Mouse (Mus musculus): ENCODE data around the gene Sat1. TPM values are rescaled to one million over a fixed set of nuclear protein-coding genes. Genes with fewer than 3 reads are reported as not detected.

Gene Sat1
- total and polyA plus RNA-seq, 3 experiments = 35.0 to 270 (median 123) TPM

DNA sequence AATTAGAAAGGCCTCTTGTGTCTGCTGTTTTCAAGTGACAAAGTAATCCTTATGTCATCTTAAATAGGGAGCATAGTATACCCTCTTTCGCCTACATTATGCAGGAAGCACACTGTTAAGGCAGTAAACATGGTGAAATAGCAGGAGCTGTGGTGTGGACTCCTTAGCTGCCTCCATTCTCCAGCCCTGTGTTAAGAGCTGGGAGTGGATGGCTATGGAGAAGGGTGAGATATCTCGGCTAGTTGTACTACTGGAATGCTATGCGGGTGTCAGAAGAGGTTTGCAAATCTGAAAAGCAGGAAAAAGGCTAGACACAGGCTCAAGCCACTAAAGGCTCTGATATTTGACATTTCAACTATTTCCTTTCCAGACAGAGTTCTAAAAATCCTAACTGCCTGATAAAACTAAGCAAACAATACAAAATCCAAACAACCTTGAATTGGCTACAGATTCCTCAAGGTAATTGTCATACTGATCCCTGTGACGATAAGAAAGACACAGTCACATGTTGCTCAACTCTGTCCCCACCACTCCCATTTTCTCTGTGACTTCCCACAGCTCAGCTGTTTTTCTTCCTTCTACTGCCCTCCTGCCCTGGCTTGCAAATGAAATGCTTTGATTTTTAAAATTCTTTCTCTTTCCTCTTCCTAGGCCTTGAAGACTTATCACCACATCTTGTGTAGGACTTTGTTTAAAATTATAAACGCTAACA is 22.4 kb downstream of the Sat1 start:
- no peak for DNase-seq (ENCODE audit: low spot score)
- no peak overlapping the region for H3K4me3 ChIP-seq (ENCODE audit: low read depth, low read length)
- H3K36me3 ChIP-seq (replicated peaks) = no peaks in the 10 kb centered on the region
- no peaks in the 10 kb centered on the region for H3K27me3 ChIP-seq (ENCODE audit: insufficient read depth, low read length)
- H3K9me3 ChIP-seq (replicated peaks) = no peaks in the 10 kb centered on the region
- no peak for TF ChIP-seq GATA2 (IDR thresholded peaks at IDR 0.05; ENCODE audit: borderline replicate concordance, low read depth, low read length)
- TF ChIP-seq GATA1 (IDR thresholded peaks at IDR 0.05; ENCODE audit: borderline replicate concordance, low read length) = no peak
- no peak for TF ChIP-seq TAL1 (conservative IDR thresholded peaks at IDR 0.05; ENCODE audit: low read depth, low read length)
- TF ChIP-seq CTCF (IDR thresholded peaks at IDR 0.05; ENCODE audit: low read depth, low read length) = no peak
- TF ChIP-seq POLR2AphosphoS5 (IDR thresholded peaks at IDR 0.05; ENCODE audit: insufficient replicate concordance, low read depth, low read length) = no peak
- no peaks in the 10 kb centered on the region for H3K4me1 ChIP-seq (ENCODE audit: insufficient read depth, low read depth, low read length)
- ATAC-seq (ENCODE audit: extremely low read depth, insufficient number of reproducible peaks, low FRiP score, poor library complexity, severe bottlenecking) = no peak

DNA sequence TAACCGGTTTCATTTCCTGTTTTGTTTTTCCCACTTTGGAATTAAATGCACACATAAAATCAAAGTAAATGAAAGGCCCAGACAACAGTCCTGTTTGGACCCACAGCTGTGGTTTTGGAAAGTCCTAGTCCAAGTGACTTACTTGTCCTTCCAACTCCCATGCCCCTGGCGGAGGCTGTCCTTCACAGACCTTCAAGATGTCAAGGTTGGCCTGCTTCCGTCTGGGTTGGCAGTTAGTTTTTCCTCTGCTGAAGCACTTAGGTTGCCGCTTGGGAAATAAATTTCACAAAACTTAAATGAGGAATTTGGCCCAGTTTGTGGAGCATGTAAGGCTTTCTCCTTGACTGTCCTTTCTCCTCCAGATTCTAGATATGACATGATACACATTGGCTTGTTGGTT is 24.3 kb downstream of the Sat1 start:
- Histone ChIP-seq H3K27me3 (ENCODE audit: insufficient read depth, low read length) (no peaks in the 10 kb centered on the region), H3K36me3 (replicated peaks) (no peaks in the 10 kb centered on the region), H3K4me1 (ENCODE audit: insufficient read depth, low read depth, low read length) (no peaks in the 10 kb centered on the region), H3K4me3 (ENCODE audit: low read depth, low read length) (no peak overlapping the region), H3K9me3 (replicated peaks) (no peaks in the 10 kb centered on the region)
- ATAC-seq (ENCODE audit: extremely low read depth, insufficient number of reproducible peaks, low FRiP score, poor library complexity, severe bottlenecking) = no peak
- TF ChIP-seq CTCF (IDR thresholded peaks at IDR 0.05; ENCODE audit: low read depth, low read length) (no peak), TAL1 (conservative IDR thresholded peaks at IDR 0.05; ENCODE audit: low read depth, low read length) (no peak), GATA2 (IDR thresholded peaks at IDR 0.05; ENCODE audit: borderline replicate concordance, low read depth, low read length) (no peak), POLR2AphosphoS5 (IDR thresholded peaks at IDR 0.05; ENCODE audit: insufficient replicate concordance, low read depth, low read length) (no peak), GATA1 (IDR thresholded peaks at IDR 0.05; ENCODE audit: borderline replicate concordance, low read length) (no peak)
- DNase-seq (ENCODE audit: low spot score) = no peak

DNA sequence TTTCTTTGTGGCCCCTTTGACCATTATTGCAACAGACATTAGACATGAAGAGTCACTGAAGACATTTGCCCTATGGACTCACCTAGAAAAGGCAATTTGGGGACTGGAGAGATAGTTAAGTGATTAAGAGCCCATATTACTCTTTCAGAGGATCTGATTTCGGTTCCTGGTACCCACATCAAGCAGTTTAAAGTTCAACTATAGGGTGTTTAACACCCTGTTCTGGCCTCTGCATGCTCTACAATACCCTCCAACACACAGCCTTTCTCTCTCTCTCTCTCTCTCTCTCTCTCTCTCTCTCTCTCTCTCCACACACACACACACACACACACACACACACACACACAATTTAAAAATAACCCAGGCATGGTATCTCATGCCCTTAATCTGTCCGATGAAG is 38.6 kb downstream of the Sat1 start:
- TF ChIP-seq CTCF (IDR thresholded peaks at IDR 0.05; ENCODE audit: low read depth, low read length) (no peak), TAL1 (conservative IDR thresholded peaks at IDR 0.05; ENCODE audit: low read depth, low read length) (no peak), GATA2 (IDR thresholded peaks at IDR 0.05; ENCODE audit: borderline replicate concordance, low read depth, low read length) (no peak), POLR2AphosphoS5 (IDR thresholded peaks at IDR 0.05; ENCODE audit: insufficient replicate concordance, low read depth, low read length) (no peak), GATA1 (IDR thresholded peaks at IDR 0.05; ENCODE audit: borderline replicate concordance, low read length) (no peak)
- no peaks in the 10 kb centered on the region for H3K27me3 ChIP-seq (ENCODE audit: insufficient read depth, low read length)
- ATAC-seq (ENCODE audit: extremely low read depth, insufficient number of reproducible peaks, low FRiP score, poor library complexity, severe bottlenecking) (no peak), DNase-seq (ENCODE audit: low spot score) (no peak)
- no peak overlapping the region for H3K4me3 ChIP-seq (ENCODE audit: low read depth, low read length)
- no peaks in the 10 kb centered on the region for H3K9me3 ChIP-seq (replicated peaks)
- H3K36me3 ChIP-seq (replicated peaks) = no peaks in the 10 kb centered on the region
- no peaks in the 10 kb centered on the region for H3K4me1 ChIP-seq (ENCODE audit: insufficient read depth, low read depth, low read length)

DNA sequence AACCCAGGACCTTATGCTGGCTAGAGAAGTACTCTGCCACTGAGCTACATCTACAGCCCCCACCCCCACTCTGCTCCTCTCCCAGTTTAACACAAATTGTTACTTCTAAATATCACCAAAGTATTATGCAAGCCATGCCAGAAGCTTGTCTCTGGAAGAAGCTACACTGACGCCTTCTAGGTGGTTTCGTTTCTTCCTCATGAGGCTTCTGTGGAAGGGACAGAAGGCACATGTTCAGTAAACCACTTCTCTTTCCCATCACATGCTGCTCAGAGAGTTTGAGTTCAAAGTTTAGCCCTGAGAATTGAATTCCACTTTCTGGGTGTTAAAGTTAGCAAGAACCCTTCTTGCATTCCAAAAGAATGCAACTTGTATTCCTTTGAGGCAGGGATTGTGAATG is 39.0 kb downstream of the Sat1 start:
- no peak for DNase-seq (ENCODE audit: low spot score)
- Histone ChIP-seq H3K4me1 (ENCODE audit: insufficient read depth, low read depth, low read length) (no peaks in the 10 kb centered on the region), H3K36me3 (replicated peaks) (no peaks in the 10 kb centered on the region), H3K4me3 (ENCODE audit: low read depth, low read length) (no peak overlapping the region), H3K27me3 (ENCODE audit: insufficient read depth, low read length) (no peaks in the 10 kb centered on the region), H3K9me3 (replicated peaks) (no peaks in the 10 kb centered on the region)
- TF ChIP-seq POLR2AphosphoS5 (IDR thresholded peaks at IDR 0.05; ENCODE audit: insufficient replicate concordance, low read depth, low read length) (no peak), TAL1 (conservative IDR thresholded peaks at IDR 0.05; ENCODE audit: low read depth, low read length) (no peak), CTCF (IDR thresholded peaks at IDR 0.05; ENCODE audit: low read depth, low read length) (no peak), GATA2 (IDR thresholded peaks at IDR 0.05; ENCODE audit: borderline replicate concordance, low read depth, low read length) (no peak), GATA1 (IDR thresholded peaks at IDR 0.05; ENCODE audit: borderline replicate concordance, low read length) (no peak)
- no peak for ATAC-seq (ENCODE audit: extremely low read depth, insufficient number of reproducible peaks, low FRiP score, poor library complexity, severe bottlenecking)

DNA sequence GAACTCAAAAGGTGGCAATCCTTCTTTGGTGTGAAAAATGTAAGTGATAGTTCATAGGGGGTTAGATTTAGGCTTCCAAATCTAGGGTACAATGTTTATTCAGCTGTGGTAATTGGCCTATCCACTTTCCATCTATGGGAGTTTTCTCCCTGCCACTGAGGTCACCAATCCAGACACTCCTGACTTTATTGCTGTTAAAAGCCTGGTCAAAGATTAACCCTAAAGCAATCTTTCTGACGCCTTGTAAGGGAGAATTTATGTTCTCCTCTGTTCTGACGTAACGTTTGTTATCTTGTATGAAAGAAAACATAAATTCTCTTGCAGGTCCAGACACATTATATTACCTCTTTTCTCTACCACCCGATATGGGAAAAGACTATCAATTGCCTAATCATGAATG is 40.7 kb downstream of the Sat1 start:
- Histone ChIP-seq H3K4me1 (ENCODE audit: insufficient read depth, low read depth, low read length) (no peaks in the 10 kb centered on the region), H3K36me3 (replicated peaks) (no peaks in the 10 kb centered on the region), H3K4me3 (ENCODE audit: low read depth, low read length) (no peak overlapping the region), H3K27me3 (ENCODE audit: insufficient read depth, low read length) (no peaks in the 10 kb centered on the region), H3K9me3 (replicated peaks) (no peaks in the 10 kb centered on the region)
- DNase-seq (ENCODE audit: low spot score) (no peak), ATAC-seq (ENCODE audit: extremely low read depth, insufficient number of reproducible peaks, low FRiP score, poor library complexity, severe bottlenecking) (no peak)
- TF ChIP-seq CTCF (IDR thresholded peaks at IDR 0.05; ENCODE audit: low read depth, low read length) (no peak), GATA2 (IDR thresholded peaks at IDR 0.05; ENCODE audit: borderline replicate concordance, low read depth, low read length) (no peak), GATA1 (IDR thresholded peaks at IDR 0.05; ENCODE audit: borderline replicate concordance, low read length) (no peak), TAL1 (conservative IDR thresholded peaks at IDR 0.05; ENCODE audit: low read depth, low read length) (no peak), POLR2AphosphoS5 (IDR thresholded peaks at IDR 0.05; ENCODE audit: insufficient replicate concordance, low read depth, low read length) (no peak)

DNA sequence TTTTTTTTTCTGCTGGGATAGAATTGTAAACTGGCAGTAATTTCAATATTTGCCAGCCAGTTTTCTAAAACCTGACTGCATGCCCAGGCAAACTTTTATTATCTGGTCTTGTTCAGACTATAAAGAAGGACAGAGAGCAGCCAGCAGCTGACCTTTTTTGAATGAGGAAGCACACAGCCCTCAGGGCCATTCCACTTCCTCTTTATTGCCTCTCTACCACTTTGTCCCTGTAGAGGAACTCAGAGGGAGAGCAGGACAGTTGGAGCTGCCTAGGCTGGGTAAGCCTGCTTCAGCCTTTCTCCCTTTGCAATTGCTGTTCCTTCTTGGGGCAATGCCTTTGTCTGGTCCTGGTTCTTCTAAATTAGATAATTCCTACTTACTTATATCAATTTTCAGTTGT is 43.9 kb downstream of the Sat1 start:
- H3K4me1 ChIP-seq (ENCODE audit: insufficient read depth, low read depth, low read length) = no peaks in the 10 kb centered on the region
- no peak for TF ChIP-seq GATA2 (IDR thresholded peaks at IDR 0.05; ENCODE audit: borderline replicate concordance, low read depth, low read length)
- no peak for TF ChIP-seq POLR2AphosphoS5 (IDR thresholded peaks at IDR 0.05; ENCODE audit: insufficient replicate concordance, low read depth, low read length)
- TF ChIP-seq CTCF (IDR thresholded peaks at IDR 0.05; ENCODE audit: low read depth, low read length) = no peak
- TF ChIP-seq GATA1 (IDR thresholded peaks at IDR 0.05; ENCODE audit: borderline replicate concordance, low read length) = no peak
- TF ChIP-seq TAL1 (conservative IDR thresholded peaks at IDR 0.05; ENCODE audit: low read depth, low read length) = no peak
- H3K9me3 ChIP-seq (replicated peaks) = no peaks in the 10 kb centered on the region
- DNase-seq (ENCODE audit: low spot score) = peak; percentile 1
- ATAC-seq (ENCODE audit: extremely low read depth, insufficient number of reproducible peaks, low FRiP score, poor library complexity, severe bottlenecking) = peak; percentile 75
- no peaks in the 10 kb centered on the region for H3K36me3 ChIP-seq (replicated peaks)
- H3K4me3 ChIP-seq (ENCODE audit: low read depth, low read length) = no peak overlapping the region
- H3K27me3 ChIP-seq (ENCODE audit: insufficient read depth, low read length) = no peaks in the 10 kb centered on the region

Data from G1E (cell line).